Mouse (Mus musculus): ENCODE results near the gene Bloc1s1. TPM values are rescaled to one million over a fixed set of nuclear protein-coding genes. Genes with fewer than 3 reads are reported as not detected.

Gene Bloc1s1
- polyA plus RNA-seq, 1 experiment from 2014 or later, result 206 TPM

DNA sequence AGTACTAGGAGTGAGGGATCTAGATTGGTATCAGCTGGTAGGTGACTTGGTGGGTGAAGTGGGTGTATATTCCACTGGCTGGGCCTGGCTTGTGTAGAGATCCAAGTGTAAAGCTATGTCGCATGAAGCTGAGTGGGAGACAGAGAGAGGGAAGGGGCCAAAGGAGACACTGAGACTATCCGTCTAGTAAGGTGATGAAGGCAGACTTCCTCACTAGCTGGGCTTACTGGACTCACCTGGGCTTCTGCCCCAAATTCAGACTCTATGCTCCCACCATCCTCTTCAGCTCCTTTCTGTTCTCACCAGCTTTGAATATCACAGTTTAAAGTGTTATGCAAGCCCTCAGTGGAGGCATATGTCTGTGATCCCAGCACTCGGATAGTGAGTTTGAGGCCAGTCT, 7.2 kb downstream of the Bloc1s1 start:
- 84% methylated on average over 3 of the region's 3 CpGs for WGBS
- Histone ChIP-seq H3K4me2 (no peak overlapping the region), H3K27ac (no peak overlapping the region), H3K9ac (no peak overlapping the region), H3K36me3 (peaks cover 67% of the 10 kb centered on the region), H3K9me3 (no peaks in the 10 kb centered on the region), H3K4me3 (no peak overlapping the region), H3K27me3 (no peaks in the 10 kb centered on the region), H3K4me1 (peaks cover 36% of the 10 kb centered on the region)
- no peak for ATAC-seq (ENCODE audit: insufficient number of reproducible peaks, insufficient read depth, low FRiP score, low TSS enrichment, low read depth)

DNA sequence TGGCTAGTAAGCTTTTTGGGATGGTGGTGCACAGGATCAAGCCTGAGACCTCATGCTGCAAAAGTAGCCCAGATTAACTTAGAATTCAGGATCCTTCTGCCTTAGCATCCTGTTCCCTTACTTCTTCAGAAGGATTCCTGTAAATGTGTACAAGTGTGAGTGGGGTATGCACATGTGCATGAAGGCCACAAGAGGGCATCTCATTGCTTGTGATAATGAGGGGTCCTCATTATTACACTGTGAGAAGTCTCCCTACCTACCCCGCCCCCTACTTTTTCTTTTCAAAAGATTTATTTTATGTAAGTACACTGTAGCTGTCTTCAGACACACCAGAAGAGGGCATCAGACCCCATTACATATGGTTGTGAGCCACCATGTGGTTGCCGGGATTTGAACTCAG, 8.3 kb downstream of the Bloc1s1 start:
- ATAC-seq (ENCODE audit: insufficient number of reproducible peaks, insufficient read depth, low FRiP score, low TSS enrichment, low read depth), result no peak
- H3K27me3 ChIP-seq, result no peaks in the 10 kb centered on the region
- H3K4me1 ChIP-seq, result peaks cover 36% of the 10 kb centered on the region
- H3K9me3 ChIP-seq, result no peaks in the 10 kb centered on the region
- H3K4me2 ChIP-seq, result no peak overlapping the region
- no peak overlapping the region for H3K27ac ChIP-seq
- H3K36me3 ChIP-seq, result peaks cover 72% of the 10 kb centered on the region
- H3K9ac ChIP-seq, result no peak overlapping the region
- H3K4me3 ChIP-seq, result no peak overlapping the region
- WGBS, result 90% methylated on average over 2 of the region's 2 CpGs

DNA sequence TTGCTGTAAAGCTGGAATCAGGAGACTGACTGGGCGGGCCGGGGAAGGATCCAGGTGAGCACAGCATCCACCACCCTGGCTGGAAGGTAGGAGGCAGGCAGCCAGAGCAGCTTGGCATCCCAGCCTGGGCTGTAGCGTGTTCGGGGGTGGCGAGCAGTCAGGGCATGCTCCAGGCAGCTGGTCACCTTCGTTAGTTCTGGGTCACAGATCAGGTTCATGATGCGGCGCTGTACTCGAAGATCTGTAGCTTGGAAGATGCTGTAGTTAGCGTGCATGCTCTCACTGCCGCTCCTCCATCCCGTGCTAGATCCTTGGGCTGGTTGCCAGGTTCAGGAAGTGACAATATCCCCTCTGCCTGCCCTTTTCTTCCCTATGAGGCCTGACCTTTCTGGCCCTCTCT, 10.1 kb downstream of the Bloc1s1 start:
- Histone ChIP-seq H3K4me1 (peaks cover 33% of the 10 kb centered on the region), H3K36me3 (peaks cover 72% of the 10 kb centered on the region), H3K27me3 (no peaks in the 10 kb centered on the region), H3K27ac (no peak overlapping the region), H3K9me3 (no peaks in the 10 kb centered on the region), H3K9ac (peak overlapping the region; percentile 6; the same call in 1 of the 2 replicates), H3K4me3 (no peak overlapping the region), H3K4me2 (no peak overlapping the region)
- no peak for ATAC-seq (ENCODE audit: insufficient number of reproducible peaks, insufficient read depth, low FRiP score, low TSS enrichment, low read depth)
- 90% methylated on average over 12 of the region's 12 CpGs for WGBS

DNA sequence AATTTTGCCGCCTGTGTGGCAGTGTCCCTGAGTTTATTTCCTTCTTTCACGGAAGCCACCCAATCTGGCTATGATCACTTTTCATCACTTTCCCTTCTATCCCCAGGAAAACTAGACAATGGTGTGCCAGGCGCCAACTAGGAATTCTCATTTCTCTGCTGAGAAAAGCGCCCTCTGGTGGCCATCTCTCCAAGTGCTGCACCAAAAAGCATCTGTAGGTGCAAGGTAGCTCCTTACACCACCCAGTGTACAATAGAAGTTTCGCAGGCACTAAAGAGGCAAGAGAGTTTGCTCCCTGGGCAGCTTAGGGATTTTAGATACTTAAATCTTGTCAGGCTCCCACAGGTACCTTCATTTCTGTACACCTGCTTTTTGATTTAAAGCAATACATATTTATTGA, 10.6 kb downstream of the Bloc1s1 start:
- Histone ChIP-seq H3K27me3 (no peaks in the 10 kb centered on the region), H3K27ac (peak overlapping the region; percentile 65), H3K4me2 (no peak overlapping the region), H3K9ac (no peak overlapping the region), H3K4me1 (peaks cover 33% of the 10 kb centered on the region), H3K36me3 (peaks cover 67% of the 10 kb centered on the region), H3K4me3 (no peak overlapping the region), H3K9me3 (no peaks in the 10 kb centered on the region)
- ATAC-seq (ENCODE audit: insufficient number of reproducible peaks, insufficient read depth, low FRiP score, low TSS enrichment, low read depth), result no peak
- 6% methylated on average over 5 of the region's 5 CpGs for WGBS

DNA sequence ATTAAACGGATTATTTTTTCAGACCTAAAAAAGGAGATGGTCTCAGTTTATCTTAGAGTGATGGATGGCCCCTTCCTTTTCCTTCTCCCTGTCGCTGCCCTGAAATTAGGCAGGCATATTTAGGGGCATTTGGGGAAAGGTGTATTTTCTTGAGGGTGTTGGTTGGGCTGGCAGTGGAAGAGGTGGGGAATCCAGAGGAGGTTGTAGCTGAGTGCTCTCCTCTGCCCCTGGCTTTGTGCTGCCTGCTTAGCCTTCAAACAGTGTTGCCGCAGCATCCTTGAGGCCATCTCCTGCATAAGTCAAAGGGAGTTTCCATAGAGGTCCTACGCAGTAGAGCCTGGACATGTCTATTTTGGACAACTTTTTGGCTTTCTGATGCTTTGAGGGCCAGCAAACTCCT, 11.0 kb downstream of the Bloc1s1 start:
- H3K27ac ChIP-seq, result peak overlapping the region; percentile 65
- H3K4me1 ChIP-seq, result peaks cover 33% of the 10 kb centered on the region
- H3K4me2 ChIP-seq, result no peak overlapping the region
- no peak for ATAC-seq (ENCODE audit: insufficient number of reproducible peaks, insufficient read depth, low FRiP score, low TSS enrichment, low read depth)
- H3K4me3 ChIP-seq, result no peak overlapping the region
- H3K9ac ChIP-seq, result no peak overlapping the region
- peaks cover 63% of the 10 kb centered on the region for H3K36me3 ChIP-seq
- H3K9me3 ChIP-seq, result no peaks in the 10 kb centered on the region
- H3K27me3 ChIP-seq, result no peaks in the 10 kb centered on the region
- WGBS, result 86% methylated on average over 4 of the region's 4 CpGs

DNA sequence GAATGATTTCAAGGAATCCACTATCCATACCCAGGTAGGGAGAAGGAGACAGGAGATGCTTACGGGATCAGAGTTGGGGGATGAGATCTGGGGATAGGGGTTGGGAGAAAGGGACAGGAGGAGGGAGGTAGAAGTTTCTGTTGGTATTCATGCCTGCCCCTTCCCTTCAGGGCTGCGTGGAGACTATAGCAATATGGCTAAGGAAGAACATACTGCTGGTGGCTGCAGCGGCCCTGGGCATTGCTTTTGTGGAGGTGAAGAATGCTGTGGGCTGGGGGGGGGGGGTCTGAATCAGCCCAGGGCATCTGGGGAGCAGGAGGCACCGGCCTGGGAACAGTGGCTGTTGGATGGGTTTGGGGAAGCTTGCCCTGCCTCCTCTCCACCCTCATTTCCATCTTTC, 11.6 kb downstream of the Bloc1s1 start:
- Histone ChIP-seq H3K9ac (peak overlapping the region; percentile 51; the same call in 1 of the 2 replicates), H3K9me3 (no peaks in the 10 kb centered on the region), H3K27me3 (no peaks in the 10 kb centered on the region), H3K4me3 (no peak overlapping the region), H3K27ac (no peak overlapping the region), H3K36me3 (peaks cover 58% of the 10 kb centered on the region), H3K4me1 (peaks cover 33% of the 10 kb centered on the region), H3K4me2 (peak overlapping the region; percentile 76)
- 70% methylated on average over 4 of the region's 4 CpGs for WGBS
- no peak for ATAC-seq (ENCODE audit: insufficient number of reproducible peaks, insufficient read depth, low FRiP score, low TSS enrichment, low read depth)

DNA sequence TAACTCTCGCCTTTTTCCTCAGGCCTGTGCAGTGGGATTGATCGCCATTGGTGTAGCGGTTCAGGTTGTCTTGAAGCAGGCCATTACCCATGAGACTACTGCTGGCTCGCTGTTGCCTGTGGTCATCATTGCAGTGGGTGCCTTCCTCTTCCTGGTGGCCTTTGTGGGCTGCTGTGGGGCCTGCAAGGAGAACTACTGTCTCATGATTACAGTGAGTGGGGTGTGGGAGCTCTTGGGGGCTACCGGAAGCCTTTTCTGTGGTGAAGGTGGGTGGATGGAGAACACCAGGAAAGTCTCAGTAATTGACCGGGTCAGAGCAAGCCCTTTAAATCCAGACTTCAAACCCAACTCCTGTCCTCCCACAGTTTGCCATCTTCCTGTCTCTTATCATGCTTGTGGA, 12.4 kb downstream of the Bloc1s1 start:
- H3K4me3 ChIP-seq, result peak overlapping the region; percentile 86
- H3K36me3 ChIP-seq, result peaks cover 50% of the 10 kb centered on the region
- WGBS, result 89% methylated on average over 6 of the region's 6 CpGs
- peak overlapping the region; percentile 98; the same call in 1 of the 2 replicates for H3K9ac ChIP-seq
- H3K9me3 ChIP-seq, result no peaks in the 10 kb centered on the region
- peak overlapping the region; percentile 76 for H3K4me2 ChIP-seq
- ATAC-seq (ENCODE audit: insufficient number of reproducible peaks, insufficient read depth, low FRiP score, low TSS enrichment, low read depth), result no peak
- peaks cover 33% of the 10 kb centered on the region for H3K4me1 ChIP-seq
- 0 out of 2 replicates have a peak overlapping the region, but pooled peaks have one; percentile 94 for H3K27ac ChIP-seq
- no peaks in the 10 kb centered on the region for H3K27me3 ChIP-seq

DNA sequence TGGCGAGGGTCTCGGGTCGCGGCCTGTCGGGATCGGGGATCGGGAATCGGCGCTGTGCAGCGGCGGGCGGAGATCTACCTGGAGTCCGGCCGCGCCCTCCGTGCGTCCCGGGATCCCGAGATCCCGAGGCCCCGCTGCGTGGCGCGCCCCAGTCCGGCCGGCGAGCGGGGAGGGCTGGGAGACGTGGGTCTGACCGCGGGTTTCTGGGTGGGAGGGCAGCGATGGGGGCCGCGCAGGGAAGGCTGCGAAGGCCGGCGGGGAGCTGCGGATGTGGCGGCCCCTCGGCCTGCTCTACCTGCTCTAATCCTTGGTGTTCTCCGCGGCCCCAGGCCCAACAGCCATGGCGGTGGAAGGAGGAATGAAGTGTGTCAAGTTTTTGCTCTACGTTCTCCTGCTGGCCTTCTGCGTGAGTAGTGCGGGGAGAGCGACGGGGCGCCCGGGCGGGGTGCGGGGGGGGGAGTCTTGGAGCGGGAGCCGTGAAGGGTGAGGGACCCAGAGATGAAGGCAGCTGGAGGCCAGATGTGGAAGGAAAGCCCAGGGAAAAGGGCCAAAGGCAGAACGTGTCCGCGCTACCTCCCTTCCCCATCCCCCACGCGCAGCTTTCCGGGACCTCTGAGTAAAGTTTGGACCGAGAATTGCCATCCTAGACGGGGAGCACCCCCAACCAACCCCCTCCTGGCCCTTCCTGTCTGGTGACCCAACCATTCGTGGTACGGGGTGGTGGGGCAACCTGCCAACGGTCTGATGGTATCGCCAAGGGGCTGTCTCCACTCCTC, 13.6 kb downstream of the Bloc1s1 start:
- no peak for ATAC-seq (ENCODE audit: insufficient number of reproducible peaks, insufficient read depth, low FRiP score, low TSS enrichment, low read depth)
- H3K4me1 ChIP-seq, result peaks cover 33% of the 10 kb centered on the region
- H3K4me2 ChIP-seq, result peak overlapping the region; percentile 76
- H3K9ac ChIP-seq, result peak overlapping the region; percentile 98
- under 1% methylated on average over 60 of the region's 66 CpGs for WGBS
- no peaks in the 10 kb centered on the region for H3K27me3 ChIP-seq
- H3K4me3 ChIP-seq, result peak overlapping the region; percentile 86
- H3K36me3 ChIP-seq, result peaks cover 40% of the 10 kb centered on the region
- H3K27ac ChIP-seq, result peak overlapping the region; percentile 94
- no peaks in the 10 kb centered on the region for H3K9me3 ChIP-seq

DNA sequence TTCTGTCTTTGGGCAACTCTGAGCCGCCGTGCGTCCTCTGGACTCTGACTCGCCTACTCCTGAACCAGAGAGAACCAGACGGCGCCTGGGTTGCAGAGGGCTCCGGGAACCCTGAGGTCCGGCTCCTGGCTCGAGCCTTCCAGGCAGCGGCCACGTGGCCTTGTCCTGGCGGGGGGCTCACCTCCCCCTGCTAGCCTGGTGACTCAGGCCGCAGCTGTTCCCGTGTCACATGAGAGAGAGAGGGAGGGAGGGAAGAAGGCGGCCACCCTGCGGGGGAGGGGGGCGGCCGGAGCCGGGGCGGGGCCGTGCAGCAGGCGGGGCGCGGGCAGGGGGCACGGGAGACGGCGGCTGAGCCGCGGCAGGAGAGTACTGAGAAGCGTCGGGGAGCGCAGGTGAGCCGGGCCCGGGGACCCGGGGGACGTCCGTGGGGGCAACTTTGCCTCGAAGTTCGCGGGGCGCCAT, 14.2 kb downstream of the Bloc1s1 start:
- ATAC-seq (ENCODE audit: insufficient number of reproducible peaks, insufficient read depth, low FRiP score, low TSS enrichment, low read depth), result peak; percentile 78
- Histone ChIP-seq H3K4me3 (peak overlapping the region; percentile 86), H3K36me3 (peaks cover 34% of the 10 kb centered on the region), H3K9ac (peak overlapping the region; percentile 98), H3K4me1 (peaks cover 33% of the 10 kb centered on the region), H3K4me2 (peak overlapping the region; percentile 76), H3K27ac (peak overlapping the region; percentile 94), H3K27me3 (no peaks in the 10 kb centered on the region), H3K9me3 (no peaks in the 10 kb centered on the region)
- under 1% methylated on average over 40 of the region's 41 CpGs for WGBS

DNA sequence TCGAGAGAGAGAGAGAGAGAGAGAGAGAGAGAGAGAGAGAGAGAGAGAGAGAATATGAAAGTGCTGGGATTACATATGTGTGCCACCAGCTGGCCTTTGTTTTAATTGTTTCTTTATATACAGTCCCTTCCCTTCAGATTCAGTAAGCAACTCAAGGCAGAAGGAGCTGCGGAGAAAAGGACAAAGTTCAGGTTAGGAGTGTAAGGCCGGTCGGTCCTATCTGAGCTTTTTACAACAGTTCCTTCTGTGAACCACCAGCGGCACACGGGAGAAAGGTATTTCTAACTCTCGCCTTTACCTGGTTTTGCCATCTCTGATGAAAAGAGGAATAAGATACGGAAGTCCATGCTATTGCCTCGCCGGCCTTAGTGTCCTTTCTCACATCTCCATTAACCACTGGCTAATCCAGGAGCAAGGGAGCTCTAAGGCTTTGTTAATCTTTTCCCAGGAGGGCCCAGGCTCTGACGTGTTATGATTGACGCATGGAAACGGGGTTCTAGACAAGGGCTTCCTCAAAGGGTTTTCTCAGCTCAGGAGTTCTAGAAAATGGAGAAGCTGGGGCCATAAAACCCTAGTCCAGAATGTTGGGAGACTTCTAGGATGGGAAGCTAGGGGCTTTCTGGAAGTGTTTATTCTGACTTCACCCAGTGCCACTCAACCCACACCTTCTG, 14.9 kb downstream of the Bloc1s1 start:
- peak overlapping the region; percentile 86 for H3K4me3 ChIP-seq
- H3K36me3 ChIP-seq, result peaks cover 27% of the 10 kb centered on the region
- H3K27me3 ChIP-seq, result no peaks in the 10 kb centered on the region
- 56% methylated on average over 13 of the region's 13 CpGs for WGBS
- H3K9ac ChIP-seq, result peak overlapping the region; percentile 98
- peaks cover 33% of the 10 kb centered on the region for H3K4me1 ChIP-seq
- no peaks in the 10 kb centered on the region for H3K9me3 ChIP-seq
- H3K4me2 ChIP-seq, result peak overlapping the region; percentile 76
- H3K27ac ChIP-seq, result peak overlapping the region; percentile 94
- no peak for ATAC-seq (ENCODE audit: insufficient number of reproducible peaks, insufficient read depth, low FRiP score, low TSS enrichment, low read depth)

DNA sequence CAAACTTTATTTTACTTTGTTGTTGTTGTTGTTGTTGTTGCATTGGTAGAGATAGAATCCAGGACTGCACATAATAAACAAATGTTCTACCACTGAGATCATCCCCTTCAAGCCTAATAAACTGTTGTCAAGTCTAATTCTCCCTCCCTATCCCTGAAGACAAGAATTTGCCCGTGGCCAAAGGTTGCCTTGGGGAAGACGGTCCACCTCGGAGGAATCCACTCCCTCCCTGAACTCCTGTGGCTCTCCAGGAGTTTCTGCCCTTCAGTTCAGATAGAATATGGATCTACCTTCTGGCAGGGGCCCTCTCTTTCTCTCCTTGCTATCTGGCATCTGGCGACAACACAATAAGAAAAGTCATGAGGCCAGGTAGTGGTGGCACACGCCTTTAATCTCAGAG, 19.0 kb downstream of the Bloc1s1 start:
- H3K9me3 ChIP-seq, result no peaks in the 10 kb centered on the region
- no peak overlapping the region for H3K9ac ChIP-seq
- no peak overlapping the region for H3K4me2 ChIP-seq
- no peaks in the 10 kb centered on the region for H3K27me3 ChIP-seq
- no peaks in the 10 kb centered on the region for H3K36me3 ChIP-seq
- H3K4me3 ChIP-seq, result no peak overlapping the region
- ATAC-seq (ENCODE audit: insufficient number of reproducible peaks, insufficient read depth, low FRiP score, low TSS enrichment, low read depth), result no peak
- no peak overlapping the region for H3K27ac ChIP-seq
- peaks cover 5% of the 10 kb centered on the region for H3K4me1 ChIP-seq
- WGBS, result 61% methylated on average over 5 of the region's 5 CpGs
